ENCODE assay signal across 8 mouse cellular contexts in the genomic region with DNA sequence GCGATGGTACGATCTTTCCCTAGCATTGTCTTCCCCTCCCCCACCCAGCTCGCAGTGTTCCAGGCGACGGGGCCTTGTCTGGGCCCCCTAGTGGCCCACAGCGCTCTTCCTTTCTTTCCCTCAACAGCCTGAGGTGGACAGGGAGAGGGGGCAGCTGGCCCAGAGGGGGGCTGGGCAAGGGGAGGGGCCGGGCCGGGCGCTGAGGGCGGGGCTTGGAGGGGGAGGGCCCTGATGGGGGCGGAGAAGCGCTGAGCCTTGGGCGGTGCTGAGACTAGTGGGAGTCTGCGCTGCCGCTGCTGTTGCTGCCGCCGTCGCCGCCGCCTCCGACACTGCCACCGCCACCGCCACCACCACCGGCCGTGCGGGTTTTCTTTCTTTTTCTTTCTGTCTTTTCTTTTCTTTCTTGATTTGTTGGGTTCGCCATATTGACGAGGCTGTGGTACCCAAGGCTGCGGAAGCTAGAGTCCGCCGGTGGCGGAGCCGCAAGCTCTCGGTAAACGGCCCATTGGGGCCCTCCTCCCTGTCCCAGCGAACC. TPM values are rescaled to one million over a fixed set of nuclear protein-coding genes. Genes with fewer than 3 reads are reported as not detected.
DNase-seq lines count a peak whose midpoint lies in the region; ATAC-seq and TF ChIP-seq lines count a peak whose summit lies in the region.

TSS of gene Usp9x (plus strand) at position 258 of the 535 bp plus-strand sequence.

- H3K9me3 ChIP-seq in ES-Bruce4 (replicated peaks; ENCODE audit: control insufficient read depth, insufficient read depth, low read length, poor library complexity, severe bottlenecking), result no peaks in the 10 kb centered on the region
- no peaks in the 10 kb centered on the region for H3K9me3 ChIP-seq in forebrain, embryonic 11.5 days (ENCODE audit: control insufficient read depth, low read length)

- peak; percentile 16 for TF ChIP-seq CTCF in ES-Bruce4 (IDR thresholded peaks at IDR 0.05; ENCODE audit: low read depth, low read length)

- peak within 1 kb of the TSS; percentile 41; the same call in 1 of the 2 replicates for H3K4me2 ChIP-seq in forebrain, embryonic 11.5 days (ENCODE audit: low read depth, low read length, severe bottlenecking)

- peak within 1 kb of the TSS; percentile 90 for H3K4me3 ChIP-seq in ES-Bruce4 (ENCODE audit: low read depth, low read length)
- peak within 1 kb of the TSS; percentile 70 for H3K4me3 ChIP-seq in forebrain, embryonic 11.5 days (ENCODE audit: low read depth, low read length)

- TF ChIP-seq EP300 in ES-Bruce4 (IDR thresholded peaks at IDR 0.05; ENCODE audit: insufficient read depth, low read depth, low read length), result no peak

- ATAC-seq in forebrain, embryonic 11.5 days (replicated peaks; ENCODE audit: low FRiP score), result peak; percentile 91

- peak; percentile 94 for DNase-seq in adrenal gland, postnatal 14 days
- DNase-seq in forebrain, embryonic 11.5 days (ENCODE audit: low spot score), result peak; percentile 96
- DNase-seq in heart, postnatal 25 days (ENCODE audit: low spot score), result peak; percentile 77
- DNase-seq in layer of hippocampus, postnatal 10 days (ENCODE audit: low spot score in 2 of 2), result peak in 1 of 2 experiments; percentile 90
- peak; percentile 85 for DNase-seq in lung, postnatal 14 days
- DNase-seq in retina, postnatal 1 day, result peak; percentile 97
- DNase-seq in yolk sac, embryonic 10.5 days (ENCODE audit: low spot score), result peak; percentile 94

- peak within 1 kb of the TSS; percentile 87 for H3K9ac ChIP-seq in ES-Bruce4 (ENCODE audit: low read depth, poor library complexity, severe bottlenecking)
- H3K9ac ChIP-seq in forebrain, embryonic 11.5 days (ENCODE audit: low read length), result peak within 1 kb of the TSS; percentile 82

- intact Hi-C loops in heart, postnatal 25 days (cut with DNase I), result loop anchor here (2.0 to 10.0 kb wide), 2 partner anchors 31 to 397 kb away; partner anchors contain the start of gene 1810030O07Rik

- no peaks in the 10 kb centered on the region for H3K27me3 ChIP-seq in ES-Bruce4 (ENCODE audit: control insufficient read depth, insufficient read depth, low read length, poor library complexity, severe bottlenecking)
- H3K27me3 ChIP-seq in forebrain, embryonic 11.5 days (ENCODE audit: control insufficient read depth, insufficient read depth, low read length), result peaks cover 2% of the 10 kb centered on the region; the same call in 1 of the 2 replicates

- WGBS in forebrain, embryonic 11.5 days, result 20% methylated on average over 30 of the region's 36 CpGs

- TF ChIP-seq POLR2A in ES-Bruce4 (IDR thresholded peaks at IDR 0.05; ENCODE audit: insufficient read depth, low read length), result peak; percentile 9

- H3K27ac ChIP-seq in ES-Bruce4 (ENCODE audit: insufficient read depth, low read length), result peak within 1 kb of the TSS; percentile 84
- peak within 1 kb of the TSS; percentile 92 for H3K27ac ChIP-seq in forebrain, embryonic 11.5 days (ENCODE audit: low read depth, low read length)

- H3K36me3 ChIP-seq in ES-Bruce4 (ENCODE audit: control insufficient read depth, insufficient read depth, low read length, poor library complexity, severe bottlenecking), result peaks cover 3% of the 10 kb centered on the region
- no peaks in the 10 kb centered on the region for H3K36me3 ChIP-seq in forebrain, embryonic 11.5 days (ENCODE audit: control insufficient read depth, insufficient read depth, low read length)

- no peaks in the 10 kb centered on the region for H3K4me1 ChIP-seq in ES-Bruce4 (ENCODE audit: control insufficient read depth, insufficient read depth, low read length)
- no peaks in the 10 kb centered on the region for H3K4me1 ChIP-seq in forebrain, embryonic 11.5 days (replicated peaks; ENCODE audit: control insufficient read depth, insufficient read depth, low read length)

RNA-seq across cellular contexts. Expression of gene Usp9x, which starts in this region (rescaled TPM):
- 335 and 375 TPM in 2 replicates for polyA plus RNA-seq in ES-Bruce4 (2011; ENCODE audit: insufficient read depth, insufficient read length, low read depth, missing spikeins)
- 154 and 156 TPM in 2 replicates for total RNA-seq in adrenal gland, postnatal 14 days (2021)
- 64.2 and 76.0 TPM in 2 replicates for polyA plus RNA-seq in forebrain, embryonic 11.5 days (2014; fragmentation: Nextera tagmentation; extraction: Ambion mirVana)
- total RNA-seq in heart, postnatal 25 days (2021), result 100 to 1,000 TPM; 137 to 155 TPM
- total RNA-seq in layer of hippocampus, postnatal 10 days (2021), result 100 to 1,000 TPM; 239 to 262 TPM
